Mouse (Mus musculus): ENCODE measurements around the gene Tmem129. TPM values are rescaled to one million over a fixed set of nuclear protein-coding genes. Genes with fewer than 3 reads are reported as not detected.

Gene Tmem129
- 31.1 and 32.0 TPM in 2 replicates for polyA plus RNA-seq (2015; fragmentation: Nextera tagmentation; extraction: Ambion mirVana)

GRCm38 (mm10) chr5:33657787-33658663, at the start of gene Tmem129, which contains the start of gene Tacc3:
Tmem129 (minus strand) TSS chr5:33658416.
Tacc3 (plus strand) TSS chr5:33658128.
- H3K27me3 ChIP-seq (replicated peaks), result no peaks in the 10 kb centered on the region
- peak within 1 kb of the TSS; percentile 93 for H3K27ac ChIP-seq
- no peaks in the 10 kb centered on the region for H3K9me3 ChIP-seq
- under 1% methylated on average over 60 of the region's 60 CpGs for WGBS
- peaks cover 35% of the 10 kb centered on the region for H3K4me1 ChIP-seq
- ATAC-seq (replicated peaks), result peak; percentile 98
- H3K4me3 ChIP-seq, result peak within 1 kb of the TSS; percentile 71
- H3K4me2 ChIP-seq, result peak within 1 kb of the TSS; percentile 76
- H3K36me3 ChIP-seq (replicated peaks), result 0 out of 2 replicates have a peak, but pooled peaks cover 3% of the 10 kb centered on the region
- H3K9ac ChIP-seq, result peak within 1 kb of the TSS; percentile 67

GRCm38 (mm10) chr5:33707163-33707562, 48.9 kb upstream of the Tmem129 start:
- peaks cover 9% of the 10 kb centered on the region; the same call in 1 of the 2 replicates for H3K4me1 ChIP-seq
- no peaks in the 10 kb centered on the region for H3K36me3 ChIP-seq (replicated peaks)
- no peaks in the 10 kb centered on the region for H3K27me3 ChIP-seq (replicated peaks)
- no peak overlapping the region for H3K9ac ChIP-seq
- H3K4me3 ChIP-seq, result no peak overlapping the region
- no peaks in the 10 kb centered on the region for H3K9me3 ChIP-seq
- ATAC-seq (replicated peaks), result no peak
- no peak overlapping the region for H3K27ac ChIP-seq
- no peak overlapping the region for H3K4me2 ChIP-seq
- WGBS, result 71% methylated on average over 4 of the region's 4 CpGs

GRCm38 (mm10) chr5:33706350-33706629, 48.1 kb upstream of the Tmem129 start:
- H3K27me3 ChIP-seq (replicated peaks), result no peaks in the 10 kb centered on the region
- ATAC-seq (replicated peaks), result no peak
- no peaks in the 10 kb centered on the region for H3K9me3 ChIP-seq
- no peak overlapping the region for H3K4me3 ChIP-seq
- whole genome bisulfite sequencing, result 80% methylated on average over 1 of the region's 1 CpGs
- no peak overlapping the region for H3K9ac ChIP-seq
- H3K36me3 ChIP-seq (replicated peaks), result no peaks in the 10 kb centered on the region
- H3K4me1 ChIP-seq, result peaks cover 9% of the 10 kb centered on the region; the same call in 1 of the 2 replicates
- no peak overlapping the region for H3K4me2 ChIP-seq
- H3K27ac ChIP-seq, result peak overlapping the region; percentile 63; the same call in 1 of the 2 replicates

GRCm38 (mm10) chr5:33705612-33706349, 47.6 kb upstream of the Tmem129 start:
- no peaks in the 10 kb centered on the region for H3K9me3 ChIP-seq

GRCm38 (mm10) chr5:33704945-33705611, 46.9 kb upstream of the Tmem129 start:
- H3K36me3 ChIP-seq (replicated peaks), result no peaks in the 10 kb centered on the region
- peak; percentile 70 for ATAC-seq (replicated peaks)
- H3K9ac ChIP-seq, result no peak overlapping the region
- H3K27ac ChIP-seq, result peak overlapping the region; percentile 63
- peaks cover 12% of the 10 kb centered on the region; the same call in 1 of the 2 replicates for H3K4me1 ChIP-seq
- WGBS, result 16% methylated on average over 11 of the region's 11 CpGs
- H3K4me3 ChIP-seq, result no peak overlapping the region
- no peak overlapping the region for H3K4me2 ChIP-seq
- no peaks in the 10 kb centered on the region for H3K9me3 ChIP-seq
- H3K27me3 ChIP-seq (replicated peaks), result no peaks in the 10 kb centered on the region

More at GRCm38 (mm10) chr5:33705612-33706349, 47.6 kb upstream of the Tmem129 start:
- no peak overlapping the region for H3K9ac ChIP-seq
- H3K4me3 ChIP-seq, result no peak overlapping the region
- peaks cover 9% of the 10 kb centered on the region; the same call in 1 of the 2 replicates for H3K4me1 ChIP-seq
- no peak overlapping the region for H3K4me2 ChIP-seq
- no peaks in the 10 kb centered on the region for H3K27me3 ChIP-seq (replicated peaks)
- no peaks in the 10 kb centered on the region for H3K36me3 ChIP-seq (replicated peaks)
- peak; percentile 78 for ATAC-seq (replicated peaks)
- WGBS, result 16% methylated on average over 9 of the region's 9 CpGs
- peak overlapping the region; percentile 63 for H3K27ac ChIP-seq

GRCm38 (mm10) chr5:33703999-33704398, 45.8 kb upstream of the Tmem129 start:
- Histone ChIP-seq H3K27ac (peak overlapping the region; percentile 63; the same call in 1 of the 2 replicates), H3K27me3 (replicated peaks) (no peaks in the 10 kb centered on the region), H3K4me3 (no peak overlapping the region), H3K4me2 (no peak overlapping the region), H3K36me3 (replicated peaks) (no peaks in the 10 kb centered on the region), H3K4me1 (peaks cover 18% of the 10 kb centered on the region; the same call in 1 of the 2 replicates), H3K9ac (no peak overlapping the region), H3K9me3 (no peaks in the 10 kb centered on the region)
- 0 out of 2 replicates have a peak, but pooled peaks have one; percentile 27 for ATAC-seq (replicated peaks)
- 25% methylated on average over 8 of the region's 8 CpGs for WGBS

GRCm38 (mm10) chr5:33701832-33702231, 43.6 kb upstream of the Tmem129 start:
- no peak overlapping the region for H3K4me3 ChIP-seq
- no peak overlapping the region for H3K9ac ChIP-seq
- H3K27ac ChIP-seq, result no peak overlapping the region
- H3K36me3 ChIP-seq (replicated peaks), result no peaks in the 10 kb centered on the region
- peaks cover 25% of the 10 kb centered on the region for H3K4me1 ChIP-seq
- no peaks in the 10 kb centered on the region for H3K9me3 ChIP-seq
- H3K4me2 ChIP-seq, result no peak overlapping the region
- WGBS, result 82% methylated on average over 11 of the region's 11 CpGs
- ATAC-seq (replicated peaks), result no peak
- H3K27me3 ChIP-seq (replicated peaks), result no peaks in the 10 kb centered on the region

- Histone ChIP-seq H3K27ac (no peak overlapping the region), H3K9ac (no peak overlapping the region), H3K36me3 (replicated peaks) (no peaks in the 10 kb centered on the region), H3K9me3 (no peaks in the 10 kb centered on the region), H3K4me3 (no peak overlapping the region), H3K27me3 (replicated peaks) (0 out of 2 replicates have a peak, but pooled peaks cover 6% of the 10 kb centered on the region), H3K4me2 (no peak overlapping the region), H3K4me1 (peaks cover 29% of the 10 kb centered on the region)
- ATAC-seq (replicated peaks), result no peak
- 53% methylated on average over 13 of the region's 13 CpGs for WGBS
Observed at GRCm38 (mm10) chr5:33700010-33700409, 41.8 kb upstream of the Tmem129 start.

- no peaks in the 10 kb centered on the region for H3K36me3 ChIP-seq (replicated peaks)
- no peak overlapping the region for H3K27ac ChIP-seq
- H3K9ac ChIP-seq, result no peak overlapping the region
- 74% methylated on average over 5 of the region's 5 CpGs for WGBS
- no peak overlapping the region for H3K4me2 ChIP-seq
- H3K4me1 ChIP-seq, result peaks cover 33% of the 10 kb centered on the region
- H3K9me3 ChIP-seq, result no peaks in the 10 kb centered on the region
- H3K27me3 ChIP-seq (replicated peaks), result peaks cover 16% of the 10 kb centered on the region
- no peak overlapping the region for H3K4me3 ChIP-seq
- no peak for ATAC-seq (replicated peaks)
Observed at GRCm38 (mm10) chr5:33698669-33699068, 40.5 kb upstream of the Tmem129 start.

- H3K4me1 ChIP-seq, result peaks cover 33% of the 10 kb centered on the region
Observed at GRCm38 (mm10) chr5:33697947-33698512, 39.8 kb upstream of the Tmem129 start.

GRCm38 (mm10) chr5:33697534-33697933, 39.3 kb upstream of the Tmem129 start:
- Histone ChIP-seq H3K4me2 (no peak overlapping the region), H3K4me1 (peaks cover 38% of the 10 kb centered on the region), H3K27me3 (replicated peaks) (peaks cover 24% of the 10 kb centered on the region), H3K9ac (no peak overlapping the region), H3K4me3 (no peak overlapping the region), H3K9me3 (no peaks in the 10 kb centered on the region), H3K36me3 (replicated peaks) (no peaks in the 10 kb centered on the region), H3K27ac (peak overlapping the region; percentile 19; the same call in 1 of the 2 replicates)
- 11% methylated on average over 1 of the region's 1 CpGs for WGBS
- no peak for ATAC-seq (replicated peaks)

More at GRCm38 (mm10) chr5:33697947-33698512, 39.8 kb upstream of the Tmem129 start:
- ATAC-seq (replicated peaks), result peak; percentile 44; the same call in 1 of the 2 replicates
- peak overlapping the region; percentile 19; the same call in 1 of the 2 replicates for H3K27ac ChIP-seq
- H3K4me2 ChIP-seq, result no peak overlapping the region
- no peaks in the 10 kb centered on the region for H3K36me3 ChIP-seq (replicated peaks)
- H3K9ac ChIP-seq, result no peak overlapping the region
- 6% methylated on average over 13 of the region's 13 CpGs for WGBS
- no peak overlapping the region for H3K4me3 ChIP-seq
- peaks cover 20% of the 10 kb centered on the region for H3K27me3 ChIP-seq (replicated peaks)
- H3K9me3 ChIP-seq, result no peaks in the 10 kb centered on the region
